In genomic region chr13:48625433-48626184, GRCm38 (mm10) we compare ENCODE assay signal across 8 mouse cellular contexts. TPM values are rescaled to one million over a fixed set of nuclear protein-coding genes. Genes with fewer than 3 reads are reported as not detected.
A peak's percentile ranks its signal among the peaks of the same experiment; 100 is the strongest.
DNase-seq lines count a peak whose midpoint lies in the region; ATAC-seq and TF ChIP-seq lines count a peak whose summit lies in the region.

Ptpdc1 (minus strand) TSS chr13:48625664.

- no peak; the same call in 1 of the 2 replicates for TF ChIP-seq POLR2A in cortical plate, adult 2 months (IDR thresholded peaks at IDR 0.05; ENCODE audit: extremely low read depth, insufficient read depth, low read length)

- no peak for TF ChIP-seq CTCF in cortical plate, adult 2 months (IDR thresholded peaks at IDR 0.05; ENCODE audit: extremely low read depth, insufficient read depth, low read length)
- TF ChIP-seq CTCF in gastrocnemius, adult 2 months (IDR thresholded peaks at IDR 0.05): no peak

- peak within 1 kb of the TSS; percentile 83 for H3K27ac ChIP-seq in cortical plate, adult 2 months (ENCODE audit: insufficient read depth, low read length)
- H3K27ac ChIP-seq in gastrocnemius, adult 2 months: peak within 1 kb of the TSS; percentile 96
- peak within 1 kb of the TSS; percentile 94 for H3K27ac ChIP-seq in hindbrain, embryonic 16.5 days (ENCODE audit: low read depth, low read length)

- peak; percentile 100 for ATAC-seq in hindbrain, embryonic 16.5 days

- no peaks in the 10 kb centered on the region; the same call in 1 of the 2 replicates for H3K4me1 ChIP-seq in cortical plate, adult 2 months (ENCODE audit: control insufficient read depth, insufficient read depth, low read length)
- H3K4me1 ChIP-seq in hindbrain, embryonic 16.5 days (ENCODE audit: control insufficient read depth, insufficient read depth, low read depth, low read length): peaks cover 6% of the 10 kb centered on the region; the same call in 1 of the 2 replicates

- H3K27me3 ChIP-seq in hindbrain, embryonic 16.5 days (replicated peaks; ENCODE audit: control insufficient read depth, insufficient read depth, low read length): no peaks in the 10 kb centered on the region

- H3K9me3 ChIP-seq in hindbrain, embryonic 16.5 days (ENCODE audit: control insufficient read depth, low read length): no peaks in the 10 kb centered on the region

- H3K4me3 ChIP-seq in cortical plate, adult 2 months (ENCODE audit: insufficient read depth, low read length): peak within 1 kb of the TSS; percentile 81
- H3K4me3 ChIP-seq in gastrocnemius, adult 2 months: peak within 1 kb of the TSS; percentile 82
- peak within 1 kb of the TSS; percentile 92 for H3K4me3 ChIP-seq in hindbrain, embryonic 16.5 days (ENCODE audit: low read length)

- intact Hi-C loops in gastrocnemius, adult 2 months (cut with DNase I): no loop called here

- DNase-seq in adipocyte (ENCODE audit: low spot score): peak; percentile 93
- peak; percentile 99 for DNase-seq in gastrocnemius, adult 2 months
- peak; percentile 96 for DNase-seq in left cerebral cortex, adult 11 months (ENCODE audit: low spot score)
- DNase-seq in lung, postnatal 36 days: peak; percentile 98
- DNase-seq in retina, embryonic 14.5 days (ENCODE audit: low spot score): peak; percentile 95
- DNase-seq in thymus, postnatal 36 days: peak; percentile 96 to 97

- WGBS in hindbrain, embryonic 16.5 days: under 1% methylated on average over 54 of the region's 76 CpGs

- peak within 1 kb of the TSS; percentile 91 for H3K4me2 ChIP-seq in hindbrain, embryonic 16.5 days (ENCODE audit: low read length)

- H3K36me3 ChIP-seq in hindbrain, embryonic 16.5 days (ENCODE audit: control insufficient read depth, insufficient read depth, low read length): no peaks in the 10 kb centered on the region

- peak within 1 kb of the TSS; percentile 93 for H3K9ac ChIP-seq in hindbrain, embryonic 16.5 days (ENCODE audit: low read depth, low read length)

RNA-seq across cellular contexts. Expression of gene Ptpdc1, which starts in this region (rescaled TPM):
- 15.4 and 16.6 TPM in 2 replicates for polyA plus RNA-seq in cortical plate, adult 2 months (2012; rRNA removed)
- 1 to 10 TPM; 3.2 to 4.7 TPM for total RNA-seq in gastrocnemius, adult 2 months (2021)
- 14.7 and 17.4 TPM in 2 replicates for polyA plus RNA-seq in hindbrain, embryonic 16.5 days (2015; fragmentation: Nextera tagmentation; extraction: Ambion mirVana)

Comparison
In these comparisons a context has a peak if more than half of its experiments do, and no peak if none do; other contexts are left out.
1. Peak in every context shown above with its lines: DNase-seq, ATAC-seq, H3K4me3 ChIP-seq and H3K27ac ChIP-seq.